Mouse (Mus musculus) liver, embryonic 11.5 days (tissue): ENCODE data around the gene Cpa4. TPM values are rescaled to one million over a fixed set of nuclear protein-coding genes. Genes with fewer than 3 reads are reported as not detected.

ENCODE experiments used
- ATAC-seq: fragments of 200-750 bp; cut with Nextera tagmentation; replicated peaks from 2 replicates; pipeline ENCODE4 v1.8.0; 2017; ENCODE audit warnings: moderate number of reproducible peaks, mild to moderate bottlenecking, moderate TSS enrichment, moderate library complexity; ENCODE audit not compliant: low FRiP score
- DNase-seq: peaks from one replicate; pipeline ENCODE4 v3.0.0-alpha.2; 2017; ENCODE audit warnings: low spot score
- H3K27ac ChIP-seq: fragments of 300-500 bp; sonication (generic); 2 replicates; pipeline ENCODE4 v1.5.1; 2014; ENCODE audit warnings: mild to moderate bottlenecking, low read depth, low read length, control low read depth
- H3K27me3 ChIP-seq: fragments of 300-500 bp; sonication (generic); replicated peaks from 2 replicates; pipeline ENCODE4 v1.6.1; 2014; ENCODE audit warnings: low read length, mixed read lengths; ENCODE audit not compliant: control insufficient read depth, insufficient read depth
- H3K36me3 ChIP-seq: fragments of 300-500 bp; sonication (generic); 2 replicates; pipeline ENCODE4 v1.6.1; 2014; ENCODE audit warnings: mild to moderate bottlenecking, low read length, moderate library complexity, mixed read lengths; ENCODE audit not compliant: control insufficient read depth, insufficient read depth
- H3K4me1 ChIP-seq: fragments of 300-500 bp; sonication (generic); replicated peaks from 2 replicates; pipeline ENCODE4 v1.6.1; 2014; ENCODE audit warnings: low read length, mixed read lengths; ENCODE audit not compliant: control insufficient read depth, insufficient read depth
- H3K4me2 ChIP-seq: fragments of 300-500 bp; sonication (generic); 2 replicates; pipeline ENCODE4 v1.6.1; 2014; ENCODE audit warnings: mild to moderate bottlenecking, control low read depth, moderate library complexity
- H3K4me3 ChIP-seq: fragments of 300-500 bp; sonication (generic); 2 replicates; pipeline ENCODE4 v1.5.1; 2014; ENCODE audit warnings: low read depth, low read length, control low read depth
- H3K9ac ChIP-seq: fragments of 300-500 bp; sonication (generic); 2 replicates; pipeline ENCODE4 v1.6.1; 2014; ENCODE audit warnings: low read depth, low read length, control low read depth
- H3K9me3 ChIP-seq: fragments of 300-500 bp; sonication (generic); 2 replicates; pipeline ENCODE4 v1.6.1; 2016; ENCODE audit warnings: low read length, inconsistent platforms, mixed read lengths; ENCODE audit not compliant: control insufficient read depth
- WGBS: fragments of 180-500 bp; shearing (Covaris S2); extraction: QIAGEN DNeasy Blood & Tissue Kit; methylation state at CpG from one replicate; pipeline ENCODE4 v1.1.7; 2014; 5-methylcytosine and 5-hydroxymethylcytosine counted together
- polyA plus RNA-seq: library from polyadenylated mRNA; unstranded; fragments of >200 nt; fragmentation: Nextera tagmentation; extraction: Ambion mirVana; gene quantifications from 2 replicates; pipeline ENCODE4 v1.2.1, GENCODE M21; 2014

Gene Cpa4
- polyA plus RNA-seq, 1 experiment from 2014 or later, result 0.44 TPM

- 17% methylated on average over 3 of the region's 9 CpGs for WGBS
- ATAC-seq, result no peak
These were observed 12.1 kb upstream of the Cpa4 start for GRCm38 (mm10) chr6:30556080-30556479.

DNA sequence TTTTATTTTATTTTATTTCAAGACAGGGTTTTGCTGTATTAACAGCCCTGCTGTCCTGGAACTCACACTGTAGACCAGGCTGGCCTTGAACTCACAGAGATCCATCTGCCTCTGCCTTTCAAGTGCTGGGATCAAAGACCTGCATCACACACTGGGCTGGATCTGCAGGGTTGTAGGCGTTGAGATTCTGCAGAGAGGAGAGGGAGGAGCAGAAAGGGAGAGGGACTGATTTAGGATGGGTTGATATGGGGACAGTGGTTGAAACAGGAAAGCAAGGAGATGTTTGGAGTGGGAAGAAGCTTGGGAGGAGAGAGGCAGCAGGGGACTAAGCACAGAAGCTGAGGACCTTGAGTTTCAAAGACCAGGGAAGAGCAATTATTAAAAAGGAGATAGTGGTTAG lies 8.4 kb upstream of the Cpa4 start:
- DNase-seq, result no peak
- no peaks in the 10 kb centered on the region for H3K4me1 ChIP-seq
- H3K4me3 ChIP-seq, result no peak overlapping the region
- H3K4me2 ChIP-seq, result no peak overlapping the region
- WGBS, result 46% methylated on average over 1 of the region's 1 CpGs
- H3K9ac ChIP-seq, result no peak overlapping the region
- H3K27me3 ChIP-seq, result no peaks in the 10 kb centered on the region
- no peaks in the 10 kb centered on the region for H3K9me3 ChIP-seq
- no peak overlapping the region for H3K27ac ChIP-seq
- no peak for ATAC-seq
- no peaks in the 10 kb centered on the region for H3K36me3 ChIP-seq

More at GRCm38 (mm10) chr6:30556080-30556479, 12.1 kb upstream of the Cpa4 start:
- no peaks in the 10 kb centered on the region for H3K36me3 ChIP-seq
- H3K9me3 ChIP-seq, result no peaks in the 10 kb centered on the region
- no peak for DNase-seq
- H3K4me1 ChIP-seq, result no peaks in the 10 kb centered on the region
- H3K27me3 ChIP-seq, result peaks cover 11% of the 10 kb centered on the region
- H3K4me2 ChIP-seq, result no peak overlapping the region
- no peak overlapping the region for H3K27ac ChIP-seq
- H3K9ac ChIP-seq, result no peak overlapping the region
- H3K4me3 ChIP-seq, result no peak overlapping the region

DNA sequence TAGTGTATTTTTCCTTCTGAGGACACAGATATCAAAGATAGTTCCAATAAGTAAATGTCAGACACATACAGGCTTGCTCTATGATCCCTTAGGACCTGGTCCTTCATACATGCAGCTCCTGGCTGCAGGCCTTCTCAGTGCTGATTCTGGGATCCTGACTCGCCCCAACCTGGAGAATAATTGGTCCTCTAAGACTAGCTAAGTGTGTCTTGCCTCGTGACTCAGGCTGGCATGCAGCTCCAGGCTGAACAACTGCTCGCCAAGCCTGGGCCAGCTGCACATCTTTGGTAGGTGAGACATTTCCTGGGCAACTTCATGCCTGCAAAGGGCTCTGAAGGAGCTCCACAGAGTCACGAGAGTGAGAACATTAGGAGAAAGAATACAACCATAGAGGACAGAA lies 6.0 kb upstream of the Cpa4 start:
- H3K9me3 ChIP-seq, result no peaks in the 10 kb centered on the region
- DNase-seq (no peak), ATAC-seq (no peak)
- H3K4me2 ChIP-seq, result no peak overlapping the region
- no peak overlapping the region for H3K9ac ChIP-seq
- H3K36me3 ChIP-seq, result no peaks in the 10 kb centered on the region
- H3K4me1 ChIP-seq, result no peaks in the 10 kb centered on the region
- no peaks in the 10 kb centered on the region for H3K27me3 ChIP-seq
- WGBS, result 69% methylated on average over 4 of the region's 4 CpGs
- H3K4me3 ChIP-seq, result no peak overlapping the region
- H3K27ac ChIP-seq, result no peak overlapping the region

GRCm38 (mm10) chr6:30563575-30563974 lies 4.6 kb upstream of the Cpa4 start:
- Histone ChIP-seq H3K4me3 (no peak overlapping the region), H3K4me1 (no peaks in the 10 kb centered on the region), H3K9ac (no peak overlapping the region), H3K9me3 (no peaks in the 10 kb centered on the region), H3K36me3 (no peaks in the 10 kb centered on the region), H3K27me3 (no peaks in the 10 kb centered on the region), H3K4me2 (no peak overlapping the region), H3K27ac (no peak overlapping the region)
- WGBS, result 80% methylated on average over 6 of the region's 6 CpGs
- DNase-seq, result no peak
- ATAC-seq, result no peak

- Histone ChIP-seq H3K4me3 (no peak overlapping the region), H3K27ac (no peak overlapping the region), H3K9ac (no peak overlapping the region), H3K36me3 (no peaks in the 10 kb centered on the region), H3K9me3 (no peaks in the 10 kb centered on the region), H3K4me1 (no peaks in the 10 kb centered on the region), H3K4me2 (no peak overlapping the region), H3K27me3 (no peaks in the 10 kb centered on the region)
- 89% methylated on average over 6 of the region's 6 CpGs for WGBS
- DNase-seq (no peak), ATAC-seq (no peak)
These were observed 4.1 kb upstream of the Cpa4 start for GRCm38 (mm10) chr6:30564051-30564450.

DNA sequence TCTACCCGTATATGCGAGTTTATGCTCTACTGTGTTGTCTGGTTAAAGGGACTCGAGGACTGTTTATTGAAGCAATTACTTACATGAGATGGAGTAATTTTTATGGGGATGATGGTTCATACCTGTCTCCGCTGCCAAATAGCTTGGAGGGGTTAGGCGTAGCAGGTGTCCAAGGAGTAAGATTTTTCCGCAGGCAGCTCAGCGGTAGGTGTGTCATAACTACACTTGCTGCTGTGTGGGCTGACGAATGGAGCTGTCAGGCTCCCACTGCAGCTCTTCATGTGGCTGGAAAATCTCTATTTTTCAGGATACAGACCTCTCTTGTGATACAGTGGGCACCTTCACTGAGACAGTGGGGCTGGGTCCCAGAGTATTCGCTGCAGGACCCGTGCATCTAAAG lies 1.2 kb downstream of the Cpa4 start:
- H3K4me1 ChIP-seq, result no peaks in the 10 kb centered on the region; the same call in 1 of the 2 replicates
- no peak overlapping the region for H3K4me2 ChIP-seq
- DNase-seq (no peak), ATAC-seq (no peak)
- H3K9ac ChIP-seq, result no peak overlapping the region
- WGBS, result 82% methylated on average over 10 of the region's 10 CpGs
- no peaks in the 10 kb centered on the region for H3K36me3 ChIP-seq
- no peaks in the 10 kb centered on the region for H3K9me3 ChIP-seq
- H3K27ac ChIP-seq, result no peak overlapping the region
- H3K27me3 ChIP-seq, result no peaks in the 10 kb centered on the region
- no peak overlapping the region for H3K4me3 ChIP-seq

- H3K4me1 ChIP-seq, result no peaks in the 10 kb centered on the region; the same call in 1 of the 2 replicates
- no peak for DNase-seq
- no peak overlapping the region for H3K27ac ChIP-seq
- no peaks in the 10 kb centered on the region for H3K9me3 ChIP-seq
- no peaks in the 10 kb centered on the region for H3K27me3 ChIP-seq
- no peak for ATAC-seq
- no peak overlapping the region for H3K4me2 ChIP-seq
- H3K36me3 ChIP-seq, result no peaks in the 10 kb centered on the region
- 87% methylated on average over 5 of the region's 5 CpGs for WGBS
- no peak overlapping the region for H3K4me3 ChIP-seq
- no peak overlapping the region for H3K9ac ChIP-seq
These were observed 1.8 kb downstream of the Cpa4 start for GRCm38 (mm10) chr6:30570012-30570411.

DNA sequence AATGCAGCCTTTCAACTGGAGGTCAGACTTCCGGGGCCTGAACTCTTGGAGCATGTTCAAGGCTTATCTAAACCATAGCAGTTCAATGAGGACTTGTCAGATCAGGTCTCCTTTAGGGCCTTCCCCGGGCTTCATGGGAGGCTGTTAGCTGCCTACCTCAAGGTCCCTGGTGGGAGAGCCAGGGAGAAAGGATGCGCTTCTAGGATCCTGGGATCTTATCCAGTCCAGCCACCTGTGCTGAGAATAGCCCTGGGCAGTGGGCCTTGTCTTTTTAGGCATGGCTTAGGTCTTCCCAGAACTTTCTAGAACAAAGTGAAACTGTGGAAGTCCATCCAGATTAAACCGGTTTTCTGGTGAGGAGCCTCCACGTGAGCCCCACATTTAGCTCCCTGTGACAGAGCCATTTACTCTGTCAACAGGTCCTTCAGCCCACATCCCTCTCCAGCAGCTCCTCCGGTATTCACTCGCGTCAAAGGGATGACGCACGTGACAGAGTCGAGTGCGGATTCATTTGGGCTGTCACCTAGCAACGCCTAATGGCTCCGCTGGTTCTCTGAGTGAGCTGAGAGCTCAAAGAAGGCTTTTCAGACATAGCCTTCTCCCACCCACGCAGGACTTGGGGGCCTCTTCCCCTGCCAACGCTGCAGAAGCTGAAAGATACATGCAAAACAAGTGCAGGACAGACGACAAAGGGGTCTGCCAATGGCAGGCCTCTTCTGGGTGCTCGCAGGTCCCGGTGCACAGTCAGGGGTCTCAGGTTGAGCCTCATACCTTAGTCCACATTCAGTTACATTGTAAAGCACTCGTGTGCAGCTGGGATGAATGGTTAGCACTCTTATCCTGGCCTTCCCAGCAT lies 4.5 kb downstream of the Cpa4 start:
- Histone ChIP-seq H3K27ac (no peak overlapping the region), H3K27me3 (no peaks in the 10 kb centered on the region), H3K4me2 (no peak overlapping the region), H3K9me3 (no peaks in the 10 kb centered on the region), H3K36me3 (no peaks in the 10 kb centered on the region), H3K4me3 (no peak overlapping the region), H3K9ac (no peak overlapping the region), H3K4me1 (no peaks in the 10 kb centered on the region; the same call in 1 of the 2 replicates)
- 69% methylated on average over 20 of the region's 20 CpGs for WGBS
- DNase-seq (no peak), ATAC-seq (no peak)

- DNase-seq, result no peak
- no peaks in the 10 kb centered on the region for H3K27me3 ChIP-seq
- no peaks in the 10 kb centered on the region for H3K36me3 ChIP-seq
- no peak overlapping the region for H3K27ac ChIP-seq
- no peak overlapping the region for H3K4me2 ChIP-seq
- 56% methylated on average over 5 of the region's 5 CpGs for WGBS
- H3K4me3 ChIP-seq, result no peak overlapping the region
- no peaks in the 10 kb centered on the region; the same call in 1 of the 2 replicates for H3K4me1 ChIP-seq
- no peak for ATAC-seq
- H3K9me3 ChIP-seq, result no peaks in the 10 kb centered on the region
- H3K9ac ChIP-seq, result no peak overlapping the region
These were observed 5.2 kb downstream of the Cpa4 start for GRCm38 (mm10) chr6:30573380-30573779.
